Mouse (Mus musculus) MEL (cell line): Measurements from ENCODE around the gene Mapre3. TPM values are rescaled to one million over a fixed set of nuclear protein-coding genes. Genes with fewer than 3 reads are reported as not detected.

ENCODE experiments used
- DNase-seq: peaks from one replicate; pipeline ENCODE4 v3.0.0; 2011; ENCODE audit warnings: low read depth, low spot score
- H3K27ac ChIP-seq: 2 replicates; pipeline ENCODE4 v1.5.1; 2012; ENCODE audit warnings: low read depth, mild to moderate bottlenecking, control low read depth, low read length, moderate library complexity; ENCODE audit not compliant: control insufficient read depth
- H3K27me3 ChIP-seq, 2 experiments: fragments of 150-350 bp in 1 of 2; sonication (generic) in 1 of 2; 2 replicates each; pipeline ENCODE4 v1.6.1; 2012; ENCODE audit warnings: low read length in 2 of 2, mild to moderate bottlenecking in 2 of 2, improper control_type of control experiment in 1 of 2, moderate library complexity in 1 of 2; ENCODE audit not compliant: insufficient read depth in 2 of 2, control insufficient read depth in 1 of 2
- H3K36me3 ChIP-seq, 2 experiments: 2 replicates each; pipeline ENCODE4 v1.6.1; 2012 to 2014; ENCODE audit warnings: low read length in 2 of 2, improper control_type of control experiment in 1 of 2, inconsistent platforms in 1 of 2, mild to moderate bottlenecking in 1 of 2; ENCODE audit not compliant: insufficient read depth in 2 of 2, control insufficient read depth in 1 of 2
- H3K4me1 ChIP-seq, 2 experiments: fragments of 150-350 bp in 1 of 2; sonication (generic) in 1 of 2; 2 replicates each; pipeline ENCODE4 v1.6.1; 2012; ENCODE audit warnings: low read length in 2 of 2, improper control_type of control experiment in 1 of 2, mild to moderate bottlenecking in 1 of 2; ENCODE audit not compliant: insufficient read depth in 2 of 2, control insufficient read depth in 1 of 2
- H3K4me3 ChIP-seq, 2 experiments: fragments of 150-350 bp in 1 of 2; sonication (generic) in 1 of 2; 2 replicates each; pipeline ENCODE4 v1.5.1; 2012; ENCODE audit warnings: low read depth in 2 of 2, low read length in 2 of 2, mild to moderate bottlenecking in 2 of 2, moderate library complexity in 2 of 2, control low read depth in 1 of 2, improper control_type of control experiment in 1 of 2; ENCODE audit not compliant: control insufficient read depth in 1 of 2, insufficient read depth in 1 of 2
- H3K79me2 ChIP-seq: 2 replicates; pipeline ENCODE4 v1.6.1; 2012; ENCODE audit warnings: mild to moderate bottlenecking, low read length, moderate library complexity; ENCODE audit not compliant: control insufficient read depth, poor library complexity, insufficient read depth
- H3K9ac ChIP-seq: 2 replicates; pipeline ENCODE4 v1.6.1; 2012; ENCODE audit warnings: low read depth, mild to moderate bottlenecking, control low read depth, low read length, moderate library complexity; ENCODE audit not compliant: control insufficient read depth, poor library complexity, severe bottlenecking
- H3K9me3 ChIP-seq: fragments of 150-350 bp; sonication (generic); replicated peaks from 2 replicates; pipeline ENCODE4 v1.6.1; 2012; ENCODE audit warnings: mild to moderate bottlenecking, low read length, improper control_type of control experiment, moderate library complexity; ENCODE audit not compliant: insufficient read depth
- BHLHE40 ChIP-seq: IDR thresholded peaks from 2 replicates; pipeline ENCODE4 v1.6.1; 2012; ENCODE audit warnings: low read depth, mild to moderate bottlenecking, inconsistent platforms, low read length, improper control_type of control experiment, borderline replicate concordance
- CTCF ChIP-seq, 3 experiments: IDR thresholded peaks in 2 of 3; conservative IDR thresholded peaks in 1 of 3; 2 replicates each; pipeline ENCODE4 v1.5.1; 2011 to 2012; ENCODE audit warnings: low read length in 3 of 3, low read depth in 2 of 3, mild to moderate bottlenecking in 2 of 3, improper control_type of control experiment in 1 of 3, inconsistent platforms in 1 of 3, mixed read lengths in 1 of 3, moderate library complexity in 1 of 3; ENCODE audit not compliant: control insufficient read depth in 1 of 3, insufficient read depth in 1 of 3, poor library complexity in 1 of 3, severe bottlenecking in 1 of 3
- E2F4 ChIP-seq: IDR thresholded peaks from 2 replicates; pipeline ENCODE4 v1.6.1; 2011; ENCODE audit warnings: low read depth, low read length, improper control_type of control experiment, borderline replicate concordance
- ELF1 ChIP-seq: IDR thresholded peaks from 2 replicates; pipeline ENCODE4 v1.6.1; 2014; ENCODE audit warnings: low read depth, mild to moderate bottlenecking, inconsistent platforms, low read length, improper control_type of control experiment, moderate library complexity
- EP300 ChIP-seq, 2 experiments: IDR thresholded peaks; 2 replicates each; pipeline ENCODE4 v1.6.1; 2011; ENCODE audit warnings: improper control_type of control experiment in 2 of 2, low read length in 2 of 2, low read depth in 1 of 2, mild to moderate bottlenecking in 1 of 2
- ETS1 ChIP-seq: IDR thresholded peaks from 2 replicates; pipeline ENCODE4 v1.6.1; 2012; ENCODE audit warnings: low read depth, mild to moderate bottlenecking, inconsistent platforms, low read length, improper control_type of control experiment, moderate library complexity
- GABPA ChIP-seq: IDR thresholded peaks from 2 replicates; pipeline ENCODE4 v1.6.1; 2012; ENCODE audit warnings: low read depth, mild to moderate bottlenecking, inconsistent platforms, low read length, improper control_type of control experiment, moderate library complexity
- GATA1 ChIP-seq: IDR thresholded peaks from 2 replicates; pipeline ENCODE4 v1.6.1; 2011; ENCODE audit warnings: low read depth, low read length, improper control_type of control experiment
- HCFC1 ChIP-seq: IDR thresholded peaks from 2 replicates; pipeline ENCODE4 v1.6.1; 2012; ENCODE audit warnings: low read depth, mild to moderate bottlenecking, inconsistent platforms, low read length, improper control_type of control experiment, moderate library complexity
- JUND ChIP-seq: IDR thresholded peaks from 2 replicates; pipeline ENCODE4 v1.6.1; 2011; ENCODE audit warnings: low read depth, mild to moderate bottlenecking, improper control_type of control experiment, low read length
- KAT2A ChIP-seq: conservative IDR thresholded peaks from 2 replicates; pipeline ENCODE4 v1.6.1; 2012; ENCODE audit warnings: low read depth, low read length, improper control_type of control experiment, inconsistent platforms
- MAFK ChIP-seq: IDR thresholded peaks from 2 replicates; pipeline ENCODE4 v1.6.1; 2011; ENCODE audit warnings: low read depth, mild to moderate bottlenecking, low read length, improper control_type of control experiment, borderline replicate concordance
- MAX ChIP-seq: IDR thresholded peaks from 2 replicates; pipeline ENCODE4 v1.6.1; 2011; ENCODE audit warnings: low read length, improper control_type of control experiment
- MAZ ChIP-seq: IDR thresholded peaks from 2 replicates; pipeline ENCODE4 v1.6.1; 2012; ENCODE audit warnings: low read depth, mild to moderate bottlenecking, inconsistent platforms, low read length, improper control_type of control experiment
- MEF2A ChIP-seq: IDR thresholded peaks from 2 replicates; pipeline ENCODE4 v1.6.1; 2014; ENCODE audit warnings: low read depth, mild to moderate bottlenecking, inconsistent platforms, low read length, improper control_type of control experiment; ENCODE audit not compliant: poor library complexity, insufficient replicate concordance, severe bottlenecking; ENCODE audit errors: extremely low read depth
- MYB ChIP-seq: IDR thresholded peaks from 2 replicates; pipeline ENCODE4 v1.6.1; 2011; ENCODE audit warnings: mild to moderate bottlenecking, low read depth, low read length, improper control_type of control experiment
- MYC ChIP-seq: IDR thresholded peaks from 2 replicates; pipeline ENCODE4 v1.6.1; 2011; ENCODE audit warnings: low read depth, mild to moderate bottlenecking, low read length, improper control_type of control experiment, moderate library complexity
- NELFE ChIP-seq: IDR thresholded peaks from 2 replicates; pipeline ENCODE4 v1.6.1; 2011; ENCODE audit warnings: low read depth, low read length, improper control_type of control experiment
- NRF1 ChIP-seq: IDR thresholded peaks from 2 replicates; pipeline ENCODE4 v1.6.1; 2014; ENCODE audit warnings: low read depth, mild to moderate bottlenecking, inconsistent platforms, low read length, improper control_type of control experiment, moderate library complexity; ENCODE audit not compliant: poor library complexity, insufficient read depth, severe bottlenecking
- POLR2A ChIP-seq, 2 experiments: IDR thresholded peaks; 2 replicates each; pipeline ENCODE4 v1.6.1; 2011 to 2012; ENCODE audit warnings: low read length in 2 of 2, mild to moderate bottlenecking in 2 of 2, control low read depth in 1 of 2, improper control_type of control experiment in 1 of 2, low read depth in 1 of 2, moderate library complexity in 1 of 2; ENCODE audit not compliant: control insufficient read depth in 1 of 2, insufficient read depth in 1 of 2, poor library complexity in 1 of 2
- POLR2AphosphoS2 ChIP-seq: IDR thresholded peaks from 2 replicates; pipeline ENCODE4 v1.6.1; 2011; ENCODE audit warnings: low read length, improper control_type of control experiment
- POLR2AphosphoS5 ChIP-seq: IDR thresholded peaks from 2 replicates; pipeline ENCODE4 v1.6.1; 2012; ENCODE audit warnings: low read depth, borderline replicate concordance, mild to moderate bottlenecking, inconsistent platforms, low read length, moderate library complexity, mixed read lengths
- RAD21 ChIP-seq: IDR thresholded peaks from 2 replicates; pipeline ENCODE4 v1.6.1; 2011; ENCODE audit warnings: mild to moderate bottlenecking, low read depth, low read length, improper control_type of control experiment
- RCOR1 ChIP-seq: IDR thresholded peaks from 2 replicates; pipeline ENCODE4 v1.6.1; 2012; ENCODE audit warnings: low read depth, mild to moderate bottlenecking, inconsistent platforms, low read length, improper control_type of control experiment
- SIN3A ChIP-seq: IDR thresholded peaks from 2 replicates; pipeline ENCODE4 v1.6.1; 2012; ENCODE audit warnings: low read length, improper control_type of control experiment, inconsistent platforms
- SMC3 ChIP-seq: IDR thresholded peaks from 2 replicates; pipeline ENCODE4 v1.6.1; 2011; ENCODE audit warnings: low read depth, low read length, improper control_type of control experiment
- TAL1 ChIP-seq: IDR thresholded peaks from 2 replicates; pipeline ENCODE4 v1.6.1; 2012; ENCODE audit warnings: mild to moderate bottlenecking, inconsistent platforms, low read length, moderate library complexity, mixed read lengths
- TCF12 ChIP-seq: IDR thresholded peaks from 2 replicates; pipeline ENCODE4 v1.6.1; 2014; ENCODE audit warnings: low read depth, mild to moderate bottlenecking, inconsistent platforms, low read length, improper control_type of control experiment, moderate library complexity
- UBTF ChIP-seq: IDR thresholded peaks from 2 replicates; pipeline ENCODE4 v1.6.1; 2012; ENCODE audit warnings: low read depth, mild to moderate bottlenecking, inconsistent platforms, low read length, improper control_type of control experiment, moderate library complexity, borderline replicate concordance; ENCODE audit not compliant: insufficient read depth
- USF1 ChIP-seq: IDR thresholded peaks from 2 replicates; pipeline ENCODE4 v1.6.1; 2014; ENCODE audit warnings: low read depth, mild to moderate bottlenecking, inconsistent platforms, low read length, improper control_type of control experiment, moderate library complexity
- USF2 ChIP-seq, 2 experiments: IDR thresholded peaks; 2 replicates each; pipeline ENCODE4 v1.6.1; 2011 to 2012; ENCODE audit warnings: improper control_type of control experiment in 2 of 2, low read length in 2 of 2, borderline replicate concordance in 1 of 2, inconsistent platforms in 1 of 2, low read depth in 1 of 2, mild to moderate bottlenecking in 1 of 2; ENCODE audit not compliant: insufficient read depth in 1 of 2
- ZKSCAN1 ChIP-seq: IDR thresholded peaks from 2 replicates; pipeline ENCODE4 v1.6.1; 2012; ENCODE audit warnings: low read depth, mild to moderate bottlenecking, inconsistent platforms, low read length, improper control_type of control experiment, moderate library complexity
- ZMIZ1 ChIP-seq: IDR thresholded peaks from 2 replicates; pipeline ENCODE4 v1.6.1; 2012; ENCODE audit warnings: low read depth, mild to moderate bottlenecking, inconsistent platforms, low read length, improper control_type of control experiment, moderate library complexity
- ZNF384 ChIP-seq: IDR thresholded peaks from 2 replicates; pipeline ENCODE4 v1.6.1; 2012; ENCODE audit warnings: low read depth, mild to moderate bottlenecking, inconsistent platforms, low read length, improper control_type of control experiment
- polyA plus RNA-seq, 2 experiments: library from polyadenylated mRNA; stranded (reverse) in 1 of 2; unstranded in 1 of 2; fragments of >175 nt in 1 of 2; fragments of >200 nt in 1 of 2; gene quantifications; 2 replicates each; pipeline versions ENCODE4 v1.2.1 to v1.2.4; 2012; ENCODE audit warnings: low replicate concordance in 2 of 2, low read depth in 1 of 2; ENCODE audit not compliant: insufficient read length in 2 of 2, insufficient read depth in 1 of 2, missing spikeins in 1 of 2
- total RNA-seq: library from RNA; depleted of rRNA; stranded (reverse); fragments of 300-350 nt; gene quantifications from 2 replicates; pipeline ENCODE4 v1.2.3, GENCODE M21; 2012

Mapre3 gene
- total and polyA plus RNA-seq, 3 experiments = 0.04 to 0.81 TPM; not detected in 1

GRCm38 (mm10) chr5:30887331-30887761 lies 72.9 kb downstream of the Mapre3 start (continued):
- peak; percentile 18; the same call in 1 of the 2 replicates for TF ChIP-seq ETS1
- no peak for TF ChIP-seq KAT2A

- H3K9me3 ChIP-seq = no peaks in the 10 kb centered on the region
- peaks cover 0 to 10% of the 10 kb centered on the region in 2 experiments; a peak in 2 of 4 replicates for H3K4me1 ChIP-seq
- H3K9ac ChIP-seq = peak overlapping the region; percentile 66
- no peak for TF ChIP-seq POLR2AphosphoS2
- TF ChIP-seq E2F4 = peak; percentile 75; the same call in 1 of the 2 replicates
- TF ChIP-seq NRF1 = peak; percentile 28; the same call in 1 of the 2 replicates
- TF ChIP-seq MAFK = peak; percentile 99
- no peak for TF ChIP-seq MAX
- no peak for TF ChIP-seq MYB
- no peak for TF ChIP-seq MYC
- no peak for TF ChIP-seq ETS1
- 0 out of 2 replicates have a peak, but pooled peaks have one; percentile 19 for TF ChIP-seq HCFC1
- TF ChIP-seq MEF2A = no peak
- no peak for TF ChIP-seq EP300 (IDR thresholded peaks at IDR 0.05; ENCODE audit: low read depth in 1 of 2, low read length in 2 of 2)
- TF ChIP-seq POLR2AphosphoS5 = no peak
- TF ChIP-seq SMC3 = no peak
- no peak for TF ChIP-seq USF1
- TF ChIP-seq ZMIZ1 = no peak
- no peak for TF ChIP-seq POLR2A (IDR thresholded peaks at IDR 0.05; ENCODE audit: control insufficient read depth in 1 of 2, insufficient read depth in 1 of 2, low read depth in 1 of 2, low read length in 2 of 2, poor library complexity in 1 of 2)
- TF ChIP-seq SIN3A = no peak
- TF ChIP-seq ELF1 = peak; percentile 88
- peak; percentile 99 for TF ChIP-seq ZNF384
- no peak for TF ChIP-seq CTCF (IDR thresholded peaks at IDR 0.05 in 2 of 3, conservative IDR thresholded peaks at IDR 0.05 in 1 of 3; ENCODE audit: control insufficient read depth in 1 of 3, insufficient read depth in 1 of 3, low read depth in 2 of 3, low read length in 3 of 3, poor library complexity in 1 of 3, severe bottlenecking in 1 of 3)
- no peak for TF ChIP-seq TCF12
- TF ChIP-seq RCOR1 = no peak
- TF ChIP-seq RAD21 = no peak
- peak; percentile 97; the same call in 1 of the 2 replicates for TF ChIP-seq UBTF
- TF ChIP-seq GABPA = no peak
- TF ChIP-seq NELFE = no peak
- no peak for TF ChIP-seq JUND
- no peak; the same call in 1 of the 2 replicates for TF ChIP-seq MAZ
- TF ChIP-seq GATA1 = peak; percentile 40; the same call in 1 of the 2 replicates
- no peak for TF ChIP-seq BHLHE40
- no peak for TF ChIP-seq ZKSCAN1
- no peak for TF ChIP-seq TAL1
- no peak for TF ChIP-seq USF2 (IDR thresholded peaks at IDR 0.05; ENCODE audit: borderline replicate concordance in 1 of 2, insufficient read depth in 1 of 2, low read depth in 1 of 2, low read length in 2 of 2)
- TF ChIP-seq KAT2A = peak; percentile 65; the same call in 1 of the 2 replicates
Observed at GRCm38 (mm10) chr5:30887858-30888336, 73.5 kb downstream of the Mapre3 start.

More at GRCm38 (mm10) chr5:30887858-30888336, 73.5 kb downstream of the Mapre3 start:
- DNase-seq = peak; percentile 99
- peaks cover 5% of the 10 kb centered on the region; the same call in 1 of the 2 replicates for H3K79me2 ChIP-seq
- no peaks in the 10 kb centered on the region for H3K27me3 ChIP-seq
- H3K27ac ChIP-seq = peak overlapping the region; percentile 69
- H3K36me3 ChIP-seq = peaks cover 0 to 12% of the 10 kb centered on the region in 2 experiments; a peak in 1 of 4 replicates
- H3K4me3 ChIP-seq = peak overlapping the region; percentile 50 to 72
